Mouse (Mus musculus) limb, embryonic 12.5 days (tissue): ENCODE data around the gene Hip1. TPM values are rescaled to one million over a fixed set of nuclear protein-coding genes. Genes with fewer than 3 reads are reported as not detected.
A peak's percentile ranks its signal among the peaks of the same experiment; 100 is the strongest.

Experiments used
- ATAC-seq: fragments of 200-750 bp; cut with Nextera tagmentation; 2 replicates; pipeline ENCODE4 v1.8.0; 2017; ENCODE audit warnings: low read depth, moderate TSS enrichment; ENCODE audit not compliant: insufficient number of reproducible peaks, insufficient read depth, low FRiP score, low TSS enrichment
- H3K27ac ChIP-seq: fragments of 300-500 bp; sonication (generic); 2 replicates; pipeline ENCODE4 v1.5.1; 2016; ENCODE audit warnings: mild to moderate bottlenecking, moderate library complexity
- H3K27me3 ChIP-seq: fragments of 300-500 bp; sonication (generic); 2 replicates; pipeline ENCODE4 v1.6.1; 2016; ENCODE audit warnings: mild to moderate bottlenecking, moderate library complexity
- H3K36me3 ChIP-seq: fragments of 300-500 bp; sonication (generic); 2 replicates; pipeline ENCODE4 v1.6.1; 2016; ENCODE audit warnings: mild to moderate bottlenecking, moderate library complexity
- H3K4me1 ChIP-seq: fragments of 300-500 bp; sonication (generic); replicated peaks from 2 replicates; pipeline ENCODE4 v1.6.1; 2016
- H3K4me2 ChIP-seq: fragments of 300-500 bp; sonication (generic); 2 replicates; pipeline ENCODE4 v1.6.1; 2016; ENCODE audit warnings: mild to moderate bottlenecking, moderate library complexity
- H3K4me3 ChIP-seq: fragments of 300-500 bp; sonication (generic); replicated peaks from 2 replicates; pipeline ENCODE4 v1.5.1; 2016; ENCODE audit warnings: mild to moderate bottlenecking
- H3K9ac ChIP-seq: fragments of 300-500 bp; sonication (generic); replicated peaks from 2 replicates; pipeline ENCODE4 v1.6.1; 2016; ENCODE audit warnings: mild to moderate bottlenecking, moderate library complexity
- H3K9me3 ChIP-seq: fragments of 300-500 bp; sonication (generic); 2 replicates; pipeline ENCODE4 v1.6.1; 2016; ENCODE audit warnings: mild to moderate bottlenecking, moderate library complexity
- WGBS: fragments of 180-500 bp; shearing (Covaris S2); methylation state at CpG from one replicate; pipeline ENCODE4 v1.1.7; 2016; 5-methylcytosine and 5-hydroxymethylcytosine counted together
- polyA plus RNA-seq: library from polyadenylated mRNA; unstranded; fragments of >200 nt; fragmentation: Nextera tagmentation; extraction: Ambion mirVana; gene quantifications from 2 replicates; pipeline ENCODE4 v1.2.1, GENCODE M21; 2016

The Hip1 gene
- polyA plus RNA-seq, 1 experiment from 2014 or later = 50.7 TPM

GRCm38 (mm10) chr5:135557671-135558070 is 12.8 kb upstream of the Hip1 start:
- Histone ChIP-seq H3K27me3 (0 out of 2 replicates have a peak, but pooled peaks cover 3% of the 10 kb centered on the region), H3K36me3 (no peaks in the 10 kb centered on the region), H3K9me3 (no peaks in the 10 kb centered on the region), H3K4me3 (no peak overlapping the region), H3K9ac (no peak overlapping the region), H3K4me2 (no peak overlapping the region), H3K4me1 (peaks cover 9% of the 10 kb centered on the region; the same call in 1 of the 2 replicates), H3K27ac (no peak overlapping the region)
- no peak for ATAC-seq
- WGBS = 63% methylated on average over 3 of the region's 3 CpGs

DNA sequence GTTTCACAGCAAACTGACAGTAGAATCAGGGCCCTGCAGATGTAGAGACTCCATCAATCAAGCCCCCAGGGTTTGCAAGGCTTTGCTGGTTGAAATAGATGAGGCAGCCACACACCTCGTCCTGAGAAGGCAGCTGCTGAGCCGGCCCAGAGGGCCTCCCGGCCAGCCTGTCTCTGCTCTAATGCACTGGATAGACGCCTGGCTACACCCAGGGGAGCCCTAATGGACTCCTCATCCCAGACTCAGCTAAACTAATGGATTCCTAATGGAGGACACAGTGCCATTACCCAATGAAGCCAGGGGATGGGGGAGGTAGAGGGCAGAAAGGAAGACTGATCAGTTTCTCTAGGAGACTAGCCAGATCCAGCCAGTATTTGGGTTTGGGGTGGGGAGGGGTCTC is 12.1 kb upstream of the Hip1 start:
- Histone ChIP-seq H3K4me3 (no peak overlapping the region), H3K27me3 (peaks cover 4% of the 10 kb centered on the region; the same call in 1 of the 2 replicates), H3K4me2 (no peak overlapping the region), H3K9ac (no peak overlapping the region), H3K4me1 (peaks cover 9% of the 10 kb centered on the region; the same call in 1 of the 2 replicates), H3K9me3 (no peaks in the 10 kb centered on the region), H3K36me3 (no peaks in the 10 kb centered on the region), H3K27ac (0 out of 2 replicates have a peak overlapping the region, but pooled peaks have one; percentile 32)
- ATAC-seq = no peak
- WGBS = 13% methylated on average over 4 of the region's 4 CpGs

DNA sequence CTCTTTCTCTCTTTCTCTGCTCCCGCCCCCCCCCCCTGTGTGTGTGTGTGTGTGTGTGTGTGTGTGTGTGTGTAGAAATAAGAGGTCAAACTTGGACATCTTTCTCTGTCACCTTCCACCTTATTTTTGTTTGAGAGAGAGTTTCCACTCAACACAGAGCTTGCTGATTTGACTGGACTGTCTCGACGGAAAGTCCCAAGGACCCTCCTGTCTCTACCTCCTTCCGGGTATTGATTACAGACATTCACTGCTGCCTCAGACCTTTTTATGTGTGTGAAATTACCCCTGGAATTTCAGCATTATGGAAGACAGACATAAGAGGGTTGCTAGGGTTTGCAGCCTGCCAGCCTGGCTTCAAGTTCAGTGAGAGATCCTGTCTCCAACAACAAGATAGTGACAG is 11.3 kb upstream of the Hip1 start:
- no peak for ATAC-seq
- Histone ChIP-seq H3K36me3 (no peaks in the 10 kb centered on the region), H3K4me3 (no peak overlapping the region), H3K4me1 (peaks cover 9% of the 10 kb centered on the region; the same call in 1 of the 2 replicates), H3K9ac (no peak overlapping the region), H3K9me3 (no peaks in the 10 kb centered on the region), H3K27ac (no peak overlapping the region), H3K27me3 (peaks cover 7% of the 10 kb centered on the region; the same call in 1 of the 2 replicates), H3K4me2 (no peak overlapping the region)
- WGBS = 73% methylated on average over 3 of the region's 4 CpGs

DNA sequence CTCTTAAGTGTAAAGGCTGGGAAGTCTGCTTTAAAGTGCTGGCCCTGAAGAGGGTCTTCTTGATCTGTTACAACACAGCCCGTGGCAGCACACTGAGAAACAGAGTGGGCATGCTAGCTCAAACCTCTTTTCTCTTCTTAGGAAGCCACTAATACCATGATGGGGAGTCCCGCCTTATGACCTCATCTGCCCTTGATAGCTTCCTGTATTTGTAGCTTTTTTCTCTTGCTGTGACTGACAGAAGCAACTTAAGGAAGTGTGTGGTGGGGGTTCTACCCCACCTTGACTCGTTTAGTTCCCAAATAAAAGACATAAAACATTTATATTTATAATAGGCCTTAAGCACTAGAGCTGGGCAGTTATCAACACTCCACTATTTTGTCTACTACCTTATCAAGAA is 6.7 kb upstream of the Hip1 start:
- no peak overlapping the region for H3K27ac ChIP-seq
- no peaks in the 10 kb centered on the region for H3K9me3 ChIP-seq
- H3K4me2 ChIP-seq = no peak overlapping the region
- H3K36me3 ChIP-seq = no peaks in the 10 kb centered on the region
- no peak overlapping the region for H3K4me3 ChIP-seq
- peaks cover 11% of the 10 kb centered on the region; the same call in 1 of the 2 replicates for H3K4me1 ChIP-seq
- no peak for ATAC-seq
- H3K27me3 ChIP-seq = peaks cover 22% of the 10 kb centered on the region
- H3K9ac ChIP-seq = no peak overlapping the region
- 81% methylated on average over 3 of the region's 3 CpGs for WGBS

DNA sequence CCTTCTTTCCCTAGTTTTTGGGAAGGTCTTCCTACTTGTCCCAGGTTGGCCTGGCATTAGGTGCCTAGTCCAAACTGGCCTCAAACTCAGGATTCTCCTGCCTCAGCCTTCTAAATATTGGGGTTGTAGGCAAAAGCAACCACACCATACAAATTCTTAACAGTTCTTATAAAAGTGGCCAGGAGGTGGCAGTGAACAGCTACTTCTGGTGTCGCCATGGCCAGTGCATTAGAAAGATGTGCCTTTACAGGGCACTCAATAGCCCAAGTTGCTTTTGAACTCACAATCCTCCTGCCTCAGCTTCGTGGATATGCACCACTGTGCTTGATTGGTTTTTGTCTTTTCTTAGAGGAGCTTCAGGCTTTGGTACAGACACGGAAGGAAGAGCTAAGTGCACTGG is 6.0 kb upstream of the Hip1 start:
- Histone ChIP-seq H3K9me3 (no peaks in the 10 kb centered on the region), H3K36me3 (no peaks in the 10 kb centered on the region), H3K4me2 (no peak overlapping the region), H3K27ac (no peak overlapping the region), H3K4me3 (no peak overlapping the region), H3K9ac (no peak overlapping the region), H3K27me3 (peaks cover 24% of the 10 kb centered on the region), H3K4me1 (peaks cover 11% of the 10 kb centered on the region; the same call in 1 of the 2 replicates)
- ATAC-seq = no peak
- 42% methylated on average over 3 of the region's 3 CpGs for WGBS

DNA sequence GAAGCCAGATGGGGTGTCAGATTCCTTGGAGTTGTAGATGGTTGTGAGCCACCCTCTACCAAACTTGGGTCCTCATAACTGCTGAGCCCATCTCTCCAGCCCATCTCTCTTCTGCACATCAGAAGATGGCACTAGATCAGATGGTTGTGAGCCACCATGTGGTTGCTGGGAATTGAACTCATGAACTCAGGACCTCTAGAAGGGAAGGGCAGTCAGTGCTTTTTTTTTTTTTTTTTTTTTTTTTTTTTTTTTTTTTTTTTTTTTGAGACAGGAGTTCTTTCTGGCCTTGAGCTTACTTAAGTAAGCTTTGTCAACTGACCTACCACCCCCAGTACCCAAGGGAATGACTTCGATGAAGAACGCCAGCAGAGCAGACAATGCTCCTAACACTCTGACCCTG is 3.1 kb upstream of the Hip1 start:
- Histone ChIP-seq H3K36me3 (no peaks in the 10 kb centered on the region), H3K27ac (no peak overlapping the region), H3K4me2 (no peak overlapping the region), H3K4me3 (no peak overlapping the region), H3K27me3 (peaks cover 31% of the 10 kb centered on the region), H3K9me3 (no peaks in the 10 kb centered on the region), H3K9ac (no peak overlapping the region), H3K4me1 (peaks cover 18% of the 10 kb centered on the region)
- WGBS = 20% methylated on average over 2 of the region's 2 CpGs
- no peak for ATAC-seq

GRCm38 (mm10) chr5:135544032-135544558 is 825 bp downstream of the Hip1 start:
- Histone ChIP-seq H3K9me3 (no peaks in the 10 kb centered on the region), H3K36me3 (no peaks in the 10 kb centered on the region), H3K27ac (no peak overlapping the region), H3K27me3 (peaks cover 21% of the 10 kb centered on the region; the same call in 1 of the 2 replicates), H3K4me1 (peaks cover 18% of the 10 kb centered on the region), H3K4me3 (peak overlapping the region; percentile 69), H3K4me2 (peak overlapping the region; percentile 92), H3K9ac (peak overlapping the region; percentile 73)
- 8% methylated on average over 15 of the region's 15 CpGs for WGBS
- no peak for ATAC-seq

DNA sequence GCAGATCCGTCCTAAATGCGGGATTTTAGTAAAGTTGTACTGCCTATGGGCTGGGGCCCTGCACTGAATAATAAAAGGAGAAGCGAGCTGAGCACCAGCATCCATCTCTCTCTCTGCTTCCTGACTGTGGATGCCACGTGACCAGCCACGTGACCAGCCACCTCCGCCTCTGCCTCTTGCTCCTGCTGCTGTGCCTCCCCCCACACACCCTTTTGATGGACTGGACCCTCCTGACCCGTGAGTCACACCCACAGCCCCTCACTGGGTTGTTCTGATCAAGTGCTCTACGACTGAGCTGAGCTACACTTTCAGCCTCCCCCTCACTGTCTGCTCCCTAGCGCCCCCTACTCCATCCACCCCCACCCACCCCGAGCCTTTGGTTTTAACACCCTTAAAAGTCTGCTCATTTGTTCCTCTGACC is 7.1 kb downstream of the Hip1 start:
- no peak overlapping the region for H3K9ac ChIP-seq
- no peaks in the 10 kb centered on the region for H3K4me1 ChIP-seq
- 79% methylated on average over 10 of the region's 10 CpGs for WGBS
- H3K9me3 ChIP-seq = no peaks in the 10 kb centered on the region
- H3K4me2 ChIP-seq = no peak overlapping the region
- no peak overlapping the region for H3K4me3 ChIP-seq
- no peak overlapping the region for H3K27ac ChIP-seq
- H3K36me3 ChIP-seq = no peaks in the 10 kb centered on the region
- H3K27me3 ChIP-seq = no peaks in the 10 kb centered on the region
- no peak for ATAC-seq

GRCm38 (mm10) chr5:135537326-135537725 is 7.6 kb downstream of the Hip1 start:
- Histone ChIP-seq H3K4me3 (no peak overlapping the region), H3K4me1 (no peaks in the 10 kb centered on the region), H3K4me2 (no peak overlapping the region), H3K27ac (no peak overlapping the region), H3K27me3 (no peaks in the 10 kb centered on the region), H3K36me3 (0 out of 2 replicates have a peak, but pooled peaks cover under 1% of the 10 kb centered on the region), H3K9ac (no peak overlapping the region), H3K9me3 (no peaks in the 10 kb centered on the region)
- WGBS = 78% methylated on average over 4 of the region's 4 CpGs
- ATAC-seq = no peak; the same call in 1 of the 2 replicates

GRCm38 (mm10) chr5:135535867-135536266 is 9.1 kb downstream of the Hip1 start:
- Histone ChIP-seq H3K9me3 (no peaks in the 10 kb centered on the region), H3K4me1 (0 out of 2 replicates have a peak, but pooled peaks cover 3% of the 10 kb centered on the region), H3K27ac (no peak overlapping the region), H3K4me2 (no peak overlapping the region), H3K27me3 (no peaks in the 10 kb centered on the region), H3K9ac (no peak overlapping the region), H3K36me3 (0 out of 2 replicates have a peak, but pooled peaks cover 8% of the 10 kb centered on the region), H3K4me3 (no peak overlapping the region)
- no peak for ATAC-seq

GRCm38 (mm10) chr5:135533431-135533830 is 11.5 kb downstream of the Hip1 start:
- Histone ChIP-seq H3K4me2 (no peak overlapping the region), H3K27me3 (no peaks in the 10 kb centered on the region), H3K4me1 (0 out of 2 replicates have a peak, but pooled peaks cover 3% of the 10 kb centered on the region), H3K36me3 (0 out of 2 replicates have a peak, but pooled peaks cover 8% of the 10 kb centered on the region), H3K9ac (no peak overlapping the region), H3K4me3 (no peak overlapping the region), H3K27ac (no peak overlapping the region), H3K9me3 (no peaks in the 10 kb centered on the region)
- ATAC-seq = no peak
- WGBS = 81% methylated on average over 10 of the region's 10 CpGs
